Mouse (Mus musculus) cerebellum, adult 2 months (tissue): ENCODE results near the gene Trim62. TPM values are rescaled to one million over a fixed set of nuclear protein-coding genes. Genes with fewer than 3 reads are reported as not detected.

ENCODE experiments used
- DNase-seq, 2 experiments: peaks; one replicate each; pipeline ENCODE4 v3.0.0; 2021
- H3K27ac ChIP-seq: fragments of 200-500 bp; 2 replicates; pipeline ENCODE4 v1.5.1; 2012; ENCODE audit warnings: low read length, control low read depth, inconsistent platforms; ENCODE audit not compliant: insufficient read depth
- H3K27me3 ChIP-seq: fragments of 200-500 bp; 2 replicates; pipeline ENCODE4 v1.6.1; 2012; ENCODE audit warnings: inconsistent platforms, mild to moderate bottlenecking, low read length, moderate library complexity; ENCODE audit not compliant: control insufficient read depth, insufficient read depth
- H3K4me1 ChIP-seq: fragments of 200-500 bp; 2 replicates; pipeline ENCODE4 v1.6.1; 2011; ENCODE audit warnings: low read length; ENCODE audit not compliant: control insufficient read depth, insufficient read depth
- H3K4me3 ChIP-seq: fragments of 200-500 bp; replicated peaks from 2 replicates; pipeline ENCODE3; 2011; ENCODE audit warnings: mild to moderate bottlenecking, low read depth, low read length, control low read depth; ENCODE audit not compliant: insufficient read depth
- CTCF ChIP-seq: fragments of 200-500 bp; IDR thresholded peaks from 2 replicates; pipeline ENCODE4 v1.5.1; 2011; ENCODE audit warnings: low read depth, mild to moderate bottlenecking, control low read depth, low read length, moderate library complexity, borderline replicate concordance; ENCODE audit not compliant: insufficient read depth
- POLR2A ChIP-seq: fragments of 200-500 bp; IDR thresholded peaks from 2 replicates; pipeline ENCODE4 v1.6.1; 2011; ENCODE audit warnings: low read length, control low read depth, borderline replicate concordance; ENCODE audit not compliant: insufficient read depth
- WGBS: fragments of 180-500 bp; shearing (Covaris S2); methylation state at CpG from one replicate; pipeline ENCODE4 v1.1.7; 2018; 5-methylcytosine and 5-hydroxymethylcytosine counted together
- polyA plus RNA-seq: library from polyadenylated mRNA; depleted of rRNA; stranded (reverse); fragments of >200 nt; gene quantifications from 2 replicates; pipeline ENCODE4 v1.2.3, GENCODE M21; 2012; rRNA removed

Trim62 gene
- 107 and 129 TPM in 2 replicates for polyA plus RNA-seq

GRCm38 (mm10) chr4:128883379-128883781 lies at the start of gene Trim62:
Gene Trim62, plus strand, starts transcription at chr4:128883580.
- Histone ChIP-seq H3K27me3 (no peaks in the 10 kb centered on the region), H3K4me1 (peaks cover 17% of the 10 kb centered on the region), H3K4me3 (peak within 1 kb of the TSS; percentile 70), H3K27ac (peak within 1 kb of the TSS; percentile 36)
- under 1% methylated on average over 37 of the region's 37 CpGs for WGBS
- DNase-seq, result peak; percentile 87 to 90
- TF ChIP-seq CTCF, result no peak
- TF ChIP-seq POLR2A, result peak; percentile 89

- no peak overlapping the region for H3K27ac ChIP-seq
These were observed 45.2 kb upstream of the Trim62 start for GRCm38 (mm10) chr4:128838202-128838601.

DNA sequence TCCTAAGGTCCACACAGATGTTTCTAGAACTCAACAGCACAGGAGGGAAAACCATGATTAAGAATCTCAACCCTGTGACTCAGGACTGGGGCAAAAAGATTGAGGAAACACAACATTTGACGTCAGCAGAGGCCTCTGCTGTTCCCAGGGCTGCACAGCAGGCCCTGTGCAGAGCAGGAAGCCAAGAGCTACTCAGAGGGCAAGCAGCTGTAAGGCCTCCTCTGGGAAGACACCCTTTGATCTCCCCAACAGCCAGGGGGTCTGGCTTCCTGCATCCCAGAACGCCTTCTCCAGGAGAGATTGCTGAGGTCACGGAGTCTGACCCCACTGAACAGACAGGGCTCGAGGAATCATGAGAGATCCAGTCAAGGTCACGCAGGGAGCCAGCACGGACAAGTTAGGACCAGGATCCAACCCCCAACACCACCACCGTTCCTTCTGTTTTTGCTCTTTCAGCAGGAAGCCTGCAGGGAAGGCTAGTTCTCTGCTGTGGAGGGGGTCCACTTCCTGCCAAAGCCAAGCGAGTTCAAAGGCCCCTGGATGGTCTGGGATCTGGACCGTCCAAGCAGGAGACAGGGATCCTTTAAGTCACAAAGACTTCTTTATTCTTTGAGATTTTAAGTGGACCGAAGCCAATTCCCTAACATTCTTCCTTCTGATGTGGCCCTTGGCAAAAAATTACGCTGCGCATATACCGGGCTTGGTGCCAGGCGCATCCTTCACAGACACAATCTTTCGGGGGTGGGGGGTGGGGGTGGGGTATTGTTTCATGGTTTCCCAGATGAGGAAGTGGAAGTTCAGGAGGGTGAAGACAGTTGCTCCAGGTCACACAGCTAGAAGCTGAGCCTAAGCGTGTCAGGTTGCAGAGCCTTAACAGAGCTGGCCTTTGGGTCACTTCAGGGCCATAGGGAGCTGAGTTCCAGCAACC lies 43.3 kb upstream of the Trim62 start:
- H3K4me3 ChIP-seq, result no peak overlapping the region
- H3K4me1 ChIP-seq, result no peaks in the 10 kb centered on the region
- TF ChIP-seq POLR2A (no peak), CTCF (no peak)
- DNase-seq, result no peak
- no peak overlapping the region for H3K27ac ChIP-seq
- no peaks in the 10 kb centered on the region for H3K27me3 ChIP-seq
- WGBS, result 36% methylated on average over 16 of the region's 16 CpGs

More at GRCm38 (mm10) chr4:128838202-128838601, 45.2 kb upstream of the Trim62 start:
- no peaks in the 10 kb centered on the region for H3K4me1 ChIP-seq
- H3K27me3 ChIP-seq, result no peaks in the 10 kb centered on the region
- no peak overlapping the region for H3K4me3 ChIP-seq
- TF ChIP-seq POLR2A (no peak), CTCF (no peak)
- 62% methylated on average over 5 of the region's 5 CpGs for WGBS
- DNase-seq, result no peak

DNA sequence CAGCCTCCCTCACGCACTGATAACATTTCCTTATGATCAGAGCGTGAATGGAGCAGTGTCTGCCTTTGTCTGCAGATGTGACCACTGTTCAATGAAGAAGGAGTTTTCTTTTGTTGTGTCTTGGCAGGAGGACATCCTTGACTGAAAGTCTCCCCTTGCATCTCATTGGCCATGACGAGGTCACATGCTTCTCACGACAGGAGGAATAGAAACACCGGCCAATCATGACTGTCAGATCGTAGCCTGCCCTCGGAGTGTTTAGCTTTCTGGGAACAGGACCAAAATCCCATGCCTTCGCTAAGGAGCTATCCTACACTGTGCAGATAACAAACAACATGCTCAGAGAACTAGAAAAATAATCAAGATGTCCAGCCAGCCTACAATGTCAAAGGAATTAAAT lies 42.1 kb upstream of the Trim62 start:
- H3K4me1 ChIP-seq, result no peaks in the 10 kb centered on the region
- no peak for TF ChIP-seq CTCF
- WGBS, result 25% methylated on average over 8 of the region's 8 CpGs
- no peak overlapping the region for H3K27ac ChIP-seq
- DNase-seq, result no peak
- H3K27me3 ChIP-seq, result no peaks in the 10 kb centered on the region
- H3K4me3 ChIP-seq, result no peak overlapping the region

DNA sequence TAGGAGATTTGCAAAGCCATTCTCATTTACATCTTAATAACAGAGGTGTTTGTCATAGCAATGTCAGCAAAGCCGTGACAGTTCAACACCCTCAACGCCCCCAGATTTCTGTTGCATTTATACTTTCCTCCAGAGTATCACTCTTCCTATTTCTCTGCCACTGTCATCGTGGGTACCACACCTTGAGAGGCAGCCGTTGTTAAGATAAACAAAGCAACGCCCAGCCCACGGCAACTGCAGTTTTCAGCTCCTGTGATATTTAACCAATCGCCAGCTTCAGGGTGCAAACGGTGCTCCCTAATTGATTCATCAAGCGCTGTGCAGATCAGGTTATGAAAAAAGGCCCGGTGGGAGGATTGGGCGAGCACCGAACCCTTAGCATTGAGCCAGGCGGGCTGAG lies 38.8 kb upstream of the Trim62 start:
- 58% methylated on average over 13 of the region's 13 CpGs for whole genome bisulfite sequencing
- Histone ChIP-seq H3K4me3 (no peak overlapping the region), H3K4me1 (no peaks in the 10 kb centered on the region), H3K27me3 (no peaks in the 10 kb centered on the region), H3K27ac (no peak overlapping the region)
- no peak for DNase-seq
- TF ChIP-seq POLR2A (no peak), CTCF (no peak)

- no peak overlapping the region for H3K4me3 ChIP-seq
- WGBS, result 62% methylated on average over 12 of the region's 12 CpGs
- no peak for DNase-seq
These were observed 37.9 kb upstream of the Trim62 start for GRCm38 (mm10) chr4:128845367-128845973.

GRCm38 (mm10) chr4:128848961-128849360 lies 34.4 kb upstream of the Trim62 start:
- no peaks in the 10 kb centered on the region for H3K27me3 ChIP-seq
- no peak overlapping the region for H3K27ac ChIP-seq
- no peaks in the 10 kb centered on the region for H3K4me1 ChIP-seq
- WGBS, result 96% methylated on average over 3 of the region's 3 CpGs
- TF ChIP-seq CTCF, result no peak
- TF ChIP-seq POLR2A, result no peak
- no peak for DNase-seq
- H3K4me3 ChIP-seq, result no peak overlapping the region

More at GRCm38 (mm10) chr4:128845367-128845973, 37.9 kb upstream of the Trim62 start:
- no peak for TF ChIP-seq POLR2A
- no peak for TF ChIP-seq CTCF
- no peaks in the 10 kb centered on the region for H3K27me3 ChIP-seq
- H3K4me1 ChIP-seq, result no peaks in the 10 kb centered on the region
- H3K27ac ChIP-seq, result no peak overlapping the region

DNA sequence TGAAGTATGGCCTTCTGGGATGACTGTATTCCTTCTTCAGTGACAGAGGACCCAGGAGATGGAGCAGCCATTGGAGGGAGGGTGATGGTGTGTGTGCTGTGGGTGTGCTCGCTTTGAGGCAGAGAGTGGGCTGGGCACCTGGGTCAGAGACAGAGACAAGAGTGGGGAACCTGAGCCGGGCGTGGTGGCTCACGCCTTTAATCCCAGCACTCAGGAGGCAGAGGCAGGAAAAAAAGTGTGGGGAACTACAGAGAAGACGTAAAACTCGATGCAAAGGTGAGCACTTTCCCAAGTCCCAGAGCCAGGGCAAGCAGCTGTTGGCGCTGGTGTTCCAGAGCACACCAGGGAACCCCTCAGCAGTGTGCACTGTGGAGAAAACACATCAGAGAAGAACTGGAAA lies 33.7 kb upstream of the Trim62 start:
- no peak for DNase-seq
- no peak for TF ChIP-seq POLR2A
- no peak for TF ChIP-seq CTCF
- Histone ChIP-seq H3K4me1 (no peaks in the 10 kb centered on the region), H3K4me3 (no peak overlapping the region), H3K27me3 (no peaks in the 10 kb centered on the region), H3K27ac (no peak overlapping the region)
- WGBS, result 76% methylated on average over 7 of the region's 7 CpGs
